Mouse (Mus musculus): ENCODE measurements around the gene Mast4. TPM values are rescaled to one million over a fixed set of nuclear protein-coding genes. Genes with fewer than 3 reads are reported as not detected.

Gene Mast4
- polyA plus RNA-seq, 1 experiment from 2014 or later, result 32.2 TPM

DNA sequence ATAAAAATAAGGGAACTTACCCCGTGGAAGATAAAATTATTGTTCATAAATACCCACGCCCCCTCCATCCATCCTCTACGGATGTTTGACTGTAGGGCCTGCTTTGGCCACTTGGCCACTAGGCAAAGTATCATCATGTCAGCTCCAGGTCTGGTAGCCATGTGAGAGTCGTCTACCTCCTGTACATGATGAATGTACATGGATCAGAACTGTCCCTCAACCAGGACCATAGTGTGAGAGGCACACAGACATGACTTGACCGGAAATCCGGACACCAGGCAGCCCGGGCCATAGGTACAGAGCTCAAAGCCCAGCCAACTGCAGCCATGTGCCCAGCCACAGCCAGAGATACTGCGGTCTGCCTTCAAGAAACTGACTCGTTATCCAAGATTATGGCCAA, 210.6 kb downstream of the Mast4 start:
- no peak overlapping the region for H3K4me3 ChIP-seq (replicated peaks; ENCODE audit: low read length)
- H3K36me3 ChIP-seq (replicated peaks; ENCODE audit: control insufficient read depth, insufficient read depth), result no peaks in the 10 kb centered on the region
- ATAC-seq (ENCODE audit: low FRiP score) (no peak), DNase-seq (ENCODE audit: low spot score) (no peak)
- H3K4me2 ChIP-seq (replicated peaks), result no peak overlapping the region
- no peaks in the 10 kb centered on the region for H3K9me3 ChIP-seq (ENCODE audit: control insufficient read depth, low read length)
- H3K4me1 ChIP-seq (replicated peaks; ENCODE audit: control insufficient read depth, insufficient read depth, low read length), result peaks cover 10% of the 10 kb centered on the region
- no peak overlapping the region for H3K9ac ChIP-seq
- no peaks in the 10 kb centered on the region for H3K27me3 ChIP-seq (ENCODE audit: control insufficient read depth, insufficient read depth, low read length)
- WGBS, result 96% methylated on average over 9 of the region's 9 CpGs
- H3K27ac ChIP-seq, result no peak overlapping the region

DNA sequence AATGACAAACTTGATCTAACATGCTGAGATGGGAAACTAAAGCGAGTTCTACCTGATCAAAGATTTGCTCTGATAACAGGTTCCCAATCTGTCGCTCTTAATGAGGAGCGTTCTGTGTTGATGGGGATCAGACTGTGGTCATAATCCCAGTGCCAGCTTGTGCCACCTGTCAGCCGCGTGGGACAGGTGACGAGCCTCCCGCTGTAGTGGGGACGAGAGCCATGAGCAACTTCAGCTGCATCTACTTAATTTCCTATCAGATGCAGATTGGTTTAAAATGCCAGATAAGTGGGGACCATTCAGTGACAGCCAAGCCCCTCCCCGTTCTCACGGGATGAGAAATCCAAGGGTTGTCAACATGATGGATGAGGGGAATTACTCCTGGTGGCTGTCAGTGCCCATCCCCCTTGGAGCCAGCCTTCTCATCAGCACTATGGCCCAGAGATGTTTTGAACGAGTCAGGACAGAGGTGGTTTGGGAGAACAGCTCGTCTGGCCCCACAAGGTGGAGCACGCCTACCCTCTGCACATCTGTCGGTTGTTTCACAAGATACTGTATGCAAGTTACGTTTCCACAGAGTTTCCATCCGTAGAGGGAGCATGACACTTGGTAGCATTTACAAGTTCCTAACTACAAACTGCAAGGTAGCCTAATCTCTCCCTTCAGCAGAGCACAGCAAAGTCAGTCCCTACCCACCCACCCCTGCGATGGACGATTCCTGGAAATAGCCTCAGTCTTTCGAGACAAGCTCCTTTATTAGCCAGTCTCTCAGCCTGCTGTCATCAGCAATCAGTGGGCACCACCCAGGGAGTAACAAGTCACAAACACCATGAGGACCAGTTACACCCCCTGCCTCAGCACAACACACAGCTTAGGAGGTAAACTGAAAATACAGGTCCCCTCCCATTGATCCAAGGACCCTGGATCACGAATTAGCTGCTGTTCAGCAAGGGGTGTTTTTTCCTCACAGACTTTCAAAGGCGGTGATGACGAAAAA, 212.2 kb downstream of the Mast4 start:
- ATAC-seq (ENCODE audit: low FRiP score) (peak; percentile 76; the same call in 1 of the 2 replicates), DNase-seq (ENCODE audit: low spot score) (peak; percentile 51)
- no peaks in the 10 kb centered on the region for H3K27me3 ChIP-seq (ENCODE audit: control insufficient read depth, insufficient read depth, low read length)
- no peak overlapping the region for H3K4me2 ChIP-seq (replicated peaks)
- no peak overlapping the region for H3K9ac ChIP-seq
- WGBS, result 33% methylated on average over 22 of the region's 22 CpGs
- peaks cover 10% of the 10 kb centered on the region for H3K4me1 ChIP-seq (replicated peaks; ENCODE audit: control insufficient read depth, insufficient read depth, low read length)
- no peak overlapping the region for H3K27ac ChIP-seq
- H3K36me3 ChIP-seq (replicated peaks; ENCODE audit: control insufficient read depth, insufficient read depth), result no peaks in the 10 kb centered on the region
- no peak overlapping the region for H3K4me3 ChIP-seq (replicated peaks; ENCODE audit: low read length)
- H3K9me3 ChIP-seq (ENCODE audit: control insufficient read depth, low read length), result no peaks in the 10 kb centered on the region

GRCm38 (mm10) chr13:103120669-103121131, 213.6 kb downstream of the Mast4 start:
- Histone ChIP-seq H3K36me3 (replicated peaks; ENCODE audit: control insufficient read depth, insufficient read depth) (no peaks in the 10 kb centered on the region), H3K4me1 (replicated peaks; ENCODE audit: control insufficient read depth, insufficient read depth, low read length) (peaks cover 10% of the 10 kb centered on the region), H3K4me3 (replicated peaks; ENCODE audit: low read length) (no peak overlapping the region), H3K9me3 (ENCODE audit: control insufficient read depth, low read length) (no peaks in the 10 kb centered on the region), H3K27me3 (ENCODE audit: control insufficient read depth, insufficient read depth, low read length) (no peaks in the 10 kb centered on the region), H3K4me2 (replicated peaks) (peak overlapping the region; percentile 32), H3K9ac (no peak overlapping the region), H3K27ac (peak overlapping the region; percentile 34)
- 3% methylated on average over 7 of the region's 7 CpGs for WGBS
- peak; percentile 68 for DNase-seq (ENCODE audit: low spot score)
- peak; percentile 89; the same call in 1 of the 2 replicates for ATAC-seq (ENCODE audit: low FRiP score)

GRCm38 (mm10) chr13:103119728-103120127, 214.6 kb downstream of the Mast4 start:
- no peaks in the 10 kb centered on the region for H3K27me3 ChIP-seq (ENCODE audit: control insufficient read depth, insufficient read depth, low read length)
- ATAC-seq (ENCODE audit: low FRiP score) (no peak), DNase-seq (ENCODE audit: low spot score) (no peak)
- no peaks in the 10 kb centered on the region for H3K9me3 ChIP-seq (ENCODE audit: control insufficient read depth, low read length)
- no peaks in the 10 kb centered on the region for H3K36me3 ChIP-seq (replicated peaks; ENCODE audit: control insufficient read depth, insufficient read depth)
- H3K4me3 ChIP-seq (replicated peaks; ENCODE audit: low read length), result no peak overlapping the region
- no peak overlapping the region for H3K4me2 ChIP-seq (replicated peaks)
- H3K4me1 ChIP-seq (replicated peaks; ENCODE audit: control insufficient read depth, insufficient read depth, low read length), result peaks cover 10% of the 10 kb centered on the region
- H3K9ac ChIP-seq, result no peak overlapping the region
- WGBS, result 81% methylated on average over 9 of the region's 9 CpGs
- H3K27ac ChIP-seq, result no peak overlapping the region

DNA sequence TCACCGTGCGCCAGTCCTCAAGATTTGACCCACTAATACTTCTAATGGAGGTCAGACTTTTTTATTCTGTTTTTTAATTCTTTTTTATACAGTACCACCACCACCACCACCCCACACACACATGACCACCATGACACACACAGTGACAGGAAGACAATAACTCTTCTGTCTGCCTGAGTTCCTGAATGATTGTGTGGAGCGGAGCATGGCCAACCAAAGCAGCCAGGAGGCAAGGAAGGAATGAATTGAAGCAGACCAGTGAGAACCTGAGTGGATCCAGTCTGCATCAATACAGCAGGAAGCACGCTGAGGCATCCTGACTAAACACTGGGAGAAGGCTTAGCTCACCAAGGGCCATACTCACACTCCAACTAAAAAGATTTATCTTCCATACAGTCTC, 219.2 kb downstream of the Mast4 start:
- Histone ChIP-seq H3K27me3 (ENCODE audit: control insufficient read depth, insufficient read depth, low read length) (no peaks in the 10 kb centered on the region), H3K27ac (no peak overlapping the region), H3K4me3 (replicated peaks; ENCODE audit: low read length) (no peak overlapping the region), H3K4me1 (replicated peaks; ENCODE audit: control insufficient read depth, insufficient read depth, low read length) (no peaks in the 10 kb centered on the region), H3K36me3 (replicated peaks; ENCODE audit: control insufficient read depth, insufficient read depth) (no peaks in the 10 kb centered on the region), H3K9ac (no peak overlapping the region), H3K4me2 (replicated peaks) (no peak overlapping the region), H3K9me3 (ENCODE audit: control insufficient read depth, low read length) (no peaks in the 10 kb centered on the region)
- DNase-seq (ENCODE audit: low spot score) (no peak), ATAC-seq (ENCODE audit: low FRiP score) (no peak)
- WGBS, result 76% methylated on average over 4 of the region's 4 CpGs

GRCm38 (mm10) chr13:103114274-103114673, 220.0 kb downstream of the Mast4 start:
- ATAC-seq (ENCODE audit: low FRiP score) (peak; percentile 81), DNase-seq (ENCODE audit: low spot score) (peak; percentile 78)
- peak overlapping the region; percentile 53; the same call in 1 of the 2 replicates for H3K27ac ChIP-seq
- no peak overlapping the region for H3K4me3 ChIP-seq (replicated peaks; ENCODE audit: low read length)
- no peaks in the 10 kb centered on the region for H3K4me1 ChIP-seq (replicated peaks; ENCODE audit: control insufficient read depth, insufficient read depth, low read length)
- 20% methylated on average over 5 of the region's 5 CpGs for WGBS
- H3K4me2 ChIP-seq (replicated peaks), result no peak overlapping the region
- H3K9me3 ChIP-seq (ENCODE audit: control insufficient read depth, low read length), result no peaks in the 10 kb centered on the region
- no peaks in the 10 kb centered on the region for H3K27me3 ChIP-seq (ENCODE audit: control insufficient read depth, insufficient read depth, low read length)
- no peak overlapping the region for H3K9ac ChIP-seq
- H3K36me3 ChIP-seq (replicated peaks; ENCODE audit: control insufficient read depth, insufficient read depth), result no peaks in the 10 kb centered on the region

DNA sequence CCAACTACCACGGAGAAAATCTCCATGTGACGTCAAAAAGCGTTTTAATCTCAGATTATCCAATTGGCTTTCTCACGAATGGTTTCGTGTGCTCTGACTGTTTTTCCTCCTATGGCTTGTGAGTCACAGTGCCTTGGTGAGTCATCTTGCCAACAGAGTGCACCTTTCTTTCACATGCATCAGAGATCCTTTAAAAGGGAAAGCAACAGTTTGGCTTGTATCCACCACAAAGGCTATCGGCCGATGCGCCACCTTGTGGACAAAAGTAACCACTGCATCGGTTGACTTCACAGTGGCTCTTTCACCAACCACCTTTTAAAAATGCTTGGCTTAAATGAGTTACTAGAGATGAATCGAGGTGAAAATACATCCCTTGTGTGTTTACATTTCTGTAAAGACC, 224.4 kb downstream of the Mast4 start:
- 32% methylated on average over 10 of the region's 10 CpGs for WGBS
- DNase-seq (ENCODE audit: low spot score) (peak; percentile 92), ATAC-seq (ENCODE audit: low FRiP score) (no peak)
- H3K4me3 ChIP-seq (replicated peaks; ENCODE audit: low read length), result no peak overlapping the region
- H3K9me3 ChIP-seq (ENCODE audit: control insufficient read depth, low read length), result no peaks in the 10 kb centered on the region
- no peaks in the 10 kb centered on the region for H3K36me3 ChIP-seq (replicated peaks; ENCODE audit: control insufficient read depth, insufficient read depth)
- no peak overlapping the region for H3K9ac ChIP-seq
- H3K4me2 ChIP-seq (replicated peaks), result no peak overlapping the region
- peaks cover 3% of the 10 kb centered on the region; the same call in 1 of the 2 replicates for H3K4me1 ChIP-seq (replicated peaks; ENCODE audit: control insufficient read depth, insufficient read depth, low read length)
- no peaks in the 10 kb centered on the region for H3K27me3 ChIP-seq (ENCODE audit: control insufficient read depth, insufficient read depth, low read length)
- no peak overlapping the region for H3K27ac ChIP-seq

DNA sequence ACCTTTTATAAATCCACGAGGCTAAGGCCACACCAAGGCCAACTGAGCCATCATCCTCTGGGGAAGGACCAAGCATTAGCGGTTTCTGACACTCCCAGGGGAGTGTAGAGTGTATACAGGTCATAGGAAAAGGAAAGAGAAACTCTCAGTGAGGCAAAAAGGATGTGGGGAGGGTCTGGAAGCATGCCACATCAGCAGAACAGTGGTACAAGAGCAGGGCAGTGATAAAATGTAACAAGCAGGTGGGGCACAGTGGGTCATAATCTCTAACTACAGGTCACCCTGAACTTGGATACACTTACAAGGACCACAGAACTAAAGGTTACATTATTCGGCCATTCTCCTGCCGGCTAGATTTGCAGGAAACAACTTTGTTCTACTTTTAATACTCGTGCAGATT, 226.9 kb downstream of the Mast4 start:
- H3K36me3 ChIP-seq (replicated peaks; ENCODE audit: control insufficient read depth, insufficient read depth), result no peaks in the 10 kb centered on the region
- no peak overlapping the region for H3K4me2 ChIP-seq (replicated peaks)
- ATAC-seq (ENCODE audit: low FRiP score), result no peak
- no peak overlapping the region for H3K27ac ChIP-seq
- no peak overlapping the region for H3K4me3 ChIP-seq (replicated peaks; ENCODE audit: low read length)
- 87% methylated on average over 5 of the region's 5 CpGs for WGBS
- no peak overlapping the region for H3K9ac ChIP-seq
- no peaks in the 10 kb centered on the region for H3K27me3 ChIP-seq (ENCODE audit: control insufficient read depth, insufficient read depth, low read length)
- no peaks in the 10 kb centered on the region for H3K9me3 ChIP-seq (ENCODE audit: control insufficient read depth, low read length)
- H3K4me1 ChIP-seq (replicated peaks; ENCODE audit: control insufficient read depth, insufficient read depth, low read length), result peaks cover 3% of the 10 kb centered on the region; the same call in 1 of the 2 replicates
- no peak for DNase-seq (ENCODE audit: low spot score)

GRCm38 (mm10) chr13:103102598-103102997, 231.7 kb downstream of the Mast4 start:
- H3K4me2 ChIP-seq (replicated peaks), result no peak overlapping the region
- H3K9ac ChIP-seq, result no peak overlapping the region
- ATAC-seq (ENCODE audit: low FRiP score) (peak; percentile 31; the same call in 1 of the 2 replicates), DNase-seq (ENCODE audit: low spot score) (no peak)
- H3K4me3 ChIP-seq (replicated peaks; ENCODE audit: low read length), result no peak overlapping the region
- 81% methylated on average over 6 of the region's 6 CpGs for WGBS
- no peaks in the 10 kb centered on the region for H3K27me3 ChIP-seq (ENCODE audit: control insufficient read depth, insufficient read depth, low read length)
- H3K9me3 ChIP-seq (ENCODE audit: control insufficient read depth, low read length), result no peaks in the 10 kb centered on the region
- peaks cover 10% of the 10 kb centered on the region; the same call in 1 of the 2 replicates for H3K4me1 ChIP-seq (replicated peaks; ENCODE audit: control insufficient read depth, insufficient read depth, low read length)
- no peaks in the 10 kb centered on the region for H3K36me3 ChIP-seq (replicated peaks; ENCODE audit: control insufficient read depth, insufficient read depth)
- no peak overlapping the region for H3K27ac ChIP-seq

All from hindbrain, embryonic 14.5 days (tissue).